Mouse (Mus musculus) gastrocnemius, postnatal 14 days (tissue): ENCODE results near the gene Zbtb24. TPM values are rescaled to one million over a fixed set of nuclear protein-coding genes. Genes with fewer than 3 reads are reported as not detected.
A peak's percentile ranks its signal among the peaks of the same experiment; 100 is the strongest.

Experiments used
- DNase-seq: peaks from one replicate; pipeline ENCODE4 v3.0.0; 2021; ENCODE audit warnings: mixed read lengths
- intact Hi-C: fragments of 180-260 bp; cut with DNase I; formaldehyde crosslinking; loops from one replicate; pipeline ENCODE4 v1.15.1; 2025; ENCODE audit warnings: low total_unique reads
- total RNA-seq, 2 experiments: library from RNA; stranded (reverse); gene quantifications; 2 replicates each; pipeline ENCODE4 v1.2.3; 2021

Gene Zbtb24
- total RNA-seq, 2 experiments from 2014 or later = 4.3 to 4.7 TPM

DNA sequence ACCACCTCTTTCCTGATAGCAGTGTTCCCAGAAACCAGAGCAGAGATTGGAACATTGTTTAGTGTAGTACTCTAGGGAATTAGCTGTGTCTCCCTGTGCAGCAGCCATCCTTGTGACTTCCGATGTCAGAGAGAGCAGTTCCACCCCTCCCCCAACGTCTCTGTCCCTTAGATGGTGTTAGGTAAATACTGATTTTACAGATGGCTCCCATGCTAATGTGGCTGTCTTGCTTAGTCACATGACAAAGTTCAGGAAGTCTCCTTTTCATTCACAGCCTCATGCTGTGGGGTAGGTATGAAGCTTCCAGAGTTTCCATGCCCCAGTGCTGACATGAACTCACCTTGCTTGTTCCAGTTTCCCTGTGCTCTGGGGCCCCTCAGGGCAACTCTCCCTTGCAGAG, 10.3 kb downstream of the Zbtb24 start:
- intact Hi-C loops = no loop called here
- no peak for DNase-seq

GRCm38 (mm10) chr10:41461057-41461722, 11.0 kb downstream of the Zbtb24 start:
- intact Hi-C loops = no loop called here
- DNase-seq = no peak

DNA sequence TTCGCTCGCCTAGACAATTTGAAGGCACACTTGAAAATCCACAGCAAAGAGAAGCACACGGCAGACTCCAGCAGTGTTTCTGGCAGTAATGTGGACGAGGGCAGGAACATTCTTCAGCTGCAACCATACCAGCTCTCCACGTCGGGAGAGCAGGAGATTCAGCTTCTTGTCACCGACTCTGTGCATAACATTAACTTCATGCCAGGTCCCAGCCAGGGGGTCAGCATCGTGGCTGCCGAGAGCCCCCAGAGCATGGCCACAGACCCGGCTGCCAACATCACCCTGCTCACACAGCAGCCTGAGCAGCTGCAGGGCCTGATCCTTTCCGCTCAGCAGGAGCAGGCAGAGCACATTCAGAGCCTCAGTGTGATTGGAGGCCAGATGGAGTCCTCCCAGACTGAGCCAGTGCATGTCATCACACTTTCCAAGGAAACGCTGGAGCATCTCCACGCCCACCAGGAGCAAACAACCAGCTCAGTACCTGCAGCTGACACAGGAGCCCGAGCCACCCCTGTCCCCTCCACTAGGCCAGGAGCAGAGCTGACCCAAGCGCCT, 14.3 kb downstream of the Zbtb24 start:
- intact Hi-C loops = no loop called here
- DNase-seq = no peak

- no peak for DNase-seq
- intact Hi-C loops = no loop called here
These were observed 17.1 kb downstream of the Zbtb24 start for GRCm38 (mm10) chr10:41467325-41467724.

DNA sequence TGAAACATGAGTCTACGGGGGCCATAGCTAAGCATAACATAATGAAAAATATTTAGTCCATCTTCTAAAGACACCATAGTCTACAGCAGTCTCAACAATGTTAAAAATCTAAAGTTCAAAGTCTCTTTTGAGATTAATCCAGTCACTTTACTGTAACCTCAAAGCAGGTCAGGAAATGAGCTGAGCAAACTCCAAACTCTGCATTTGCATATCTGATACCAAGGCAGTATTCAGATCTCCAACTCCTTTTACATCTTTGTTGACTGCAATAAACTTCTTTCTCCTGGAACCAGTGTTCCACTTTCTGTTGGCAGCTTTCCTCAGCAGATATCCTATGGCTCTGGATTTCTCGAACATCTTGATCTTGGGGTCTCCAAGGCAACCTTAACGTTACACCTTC, 20.5 kb downstream of the Zbtb24 start:
- intact Hi-C loops = no loop called here
- DNase-seq = no peak

GRCm38 (mm10) chr10:41472534-41472933, 22.4 kb downstream of the Zbtb24 start:
- intact Hi-C loops = no loop called here
- no peak for DNase-seq

GRCm38 (mm10) chr10:41472962-41473481, 22.8 kb downstream of the Zbtb24 start:
- DNase-seq = no peak
- intact Hi-C loops = no loop called here

- intact Hi-C loops = no loop called here
- DNase-seq = no peak
These were observed 23.7 kb downstream of the Zbtb24 start for GRCm38 (mm10) chr10:41473782-41474468.

DNA sequence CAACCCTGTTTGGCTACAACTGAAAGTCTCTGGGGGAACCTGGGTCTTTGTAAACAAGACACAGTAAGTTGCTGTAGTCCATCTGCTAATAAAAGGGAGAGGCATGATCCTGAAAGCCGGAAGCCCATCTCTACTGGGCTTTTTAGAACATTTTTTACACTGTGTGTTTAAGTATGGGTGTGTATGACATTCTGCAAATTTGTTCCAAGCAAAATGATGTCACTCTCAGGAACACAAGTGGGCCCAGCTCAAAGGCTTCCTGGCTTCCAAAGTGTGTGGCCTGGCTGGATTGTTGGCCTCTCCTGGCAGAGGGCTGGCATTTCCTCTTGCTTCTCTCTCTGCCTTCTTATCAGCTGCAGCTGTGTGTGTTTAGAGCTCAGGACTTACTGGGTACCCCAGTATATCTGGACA, 24.8 kb downstream of the Zbtb24 start:
- DNase-seq = no peak
- intact Hi-C loops = no loop called here

- DNase-seq = peak; percentile 69
- intact Hi-C loops = no loop called here
These were observed 26.2 kb downstream of the Zbtb24 start, which contains the start of gene Mical1 for GRCm38 (mm10) chr10:41476171-41477017. Gene Mical1 (plus strand): TSS chr10:41476314.

GRCm38 (mm10) chr10:41477018-41477277, 26.8 kb downstream of the Zbtb24 start:
- DNase-seq = no peak
- intact Hi-C loops = no loop called here

GRCm38 (mm10) chr10:41477278-41478181, 27.3 kb downstream of the Zbtb24 start:
- peak; percentile 78 for DNase-seq
- intact Hi-C loops = no loop called here

- intact Hi-C loops = no loop called here
- no peak for DNase-seq
These were observed 29.8 kb downstream of the Zbtb24 start for GRCm38 (mm10) chr10:41479961-41480360.

- intact Hi-C loops = no loop called here
- DNase-seq = no peak
These were observed 31.0 kb downstream of the Zbtb24 start for GRCm38 (mm10) chr10:41480938-41481880.

DNA sequence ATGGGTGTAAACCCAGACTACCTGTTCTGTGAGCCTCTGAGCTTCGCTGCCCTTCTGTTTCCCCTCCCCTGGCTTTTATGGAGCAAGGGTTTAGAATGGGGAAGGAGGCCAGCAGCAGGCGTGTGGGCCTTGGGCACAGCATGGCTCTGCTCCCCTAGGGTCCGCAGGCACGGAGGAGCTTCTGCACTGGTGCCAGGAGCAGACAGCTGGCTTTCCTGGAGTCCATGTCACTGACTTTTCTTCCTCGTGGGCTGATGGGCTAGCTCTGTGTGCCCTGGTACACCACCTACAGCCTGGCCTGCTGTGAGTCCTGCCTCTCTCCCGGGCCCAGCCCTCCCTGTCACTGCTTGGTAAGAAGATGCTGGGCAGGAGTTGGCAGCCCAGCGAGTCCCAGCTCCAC, 32.3 kb downstream of the Zbtb24 start:
- intact Hi-C loops = no loop called here
- no peak for DNase-seq

DNA sequence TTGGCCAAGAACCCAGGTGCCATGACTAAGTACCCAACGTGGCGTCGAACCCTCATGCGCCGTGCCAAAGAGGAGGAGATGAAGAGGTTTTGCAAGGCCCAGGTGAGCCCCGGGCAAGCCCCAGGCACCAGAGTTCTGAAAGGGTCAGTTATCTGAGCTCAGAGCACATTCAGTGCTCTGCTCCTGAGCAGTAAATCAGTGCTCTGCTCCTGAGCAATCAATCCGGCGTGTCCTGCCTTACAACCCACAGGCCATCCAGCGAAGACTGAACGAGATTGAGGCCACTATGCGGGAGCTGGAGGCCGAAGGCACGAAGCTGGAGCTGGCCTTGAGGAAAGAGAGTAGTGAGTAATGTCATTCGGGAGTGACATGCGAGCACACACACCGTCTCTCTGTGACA, 35.6 kb downstream of the Zbtb24 start:
- no peak for DNase-seq
- intact Hi-C loops = no loop called here

- DNase-seq = no peak
- intact Hi-C loops = no loop called here
These were observed 36.5 kb downstream of the Zbtb24 start for GRCm38 (mm10) chr10:41486506-41487170.

- intact Hi-C loops = no loop called here
- no peak for DNase-seq
These were observed 38.7 kb downstream of the Zbtb24 start for GRCm38 (mm10) chr10:41488877-41489276.
